In the genomic region with DNA sequence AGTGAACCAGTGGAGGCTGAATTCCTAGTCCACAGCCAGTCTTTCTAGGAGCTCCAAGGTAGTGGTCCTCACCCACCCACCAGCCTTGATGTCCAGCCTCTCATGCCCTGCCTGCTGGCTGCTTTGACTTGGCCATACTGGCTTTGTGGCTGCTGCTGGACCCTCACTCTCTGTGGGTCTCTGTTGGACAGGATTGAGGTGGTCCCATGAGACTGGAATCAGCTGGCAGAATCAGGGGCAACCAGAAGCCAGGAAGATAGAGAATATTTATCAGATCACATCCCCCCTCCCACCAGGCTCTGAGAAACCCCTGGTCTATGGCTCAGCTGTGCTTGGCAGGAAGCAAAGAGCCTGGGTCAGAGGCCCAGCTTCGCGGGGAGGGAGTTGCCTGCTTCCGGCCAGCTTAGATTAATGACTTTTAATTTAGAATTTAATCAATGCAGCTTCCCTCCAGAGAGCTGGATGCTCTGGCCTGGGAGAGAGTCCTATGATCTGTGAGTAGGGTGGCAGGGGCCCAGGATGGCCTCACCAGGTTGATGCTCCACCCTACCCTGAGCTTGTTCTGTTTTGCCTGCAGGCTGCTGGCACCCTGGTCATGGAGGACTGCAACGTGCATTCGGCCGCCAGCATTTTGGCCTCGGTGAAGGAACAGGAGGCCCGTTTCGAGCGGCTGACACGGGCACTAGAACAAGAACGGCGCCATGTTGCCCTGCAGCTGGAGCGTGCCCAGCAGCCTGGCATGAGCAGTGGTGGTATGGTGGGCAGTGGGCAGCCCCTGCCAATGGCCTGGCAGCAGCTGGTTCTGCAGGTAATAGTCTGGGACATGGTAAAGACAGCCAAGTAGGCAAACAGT, we compare ENCODE assay signal across 8 mouse cellular contexts. TPM values are rescaled to one million over a fixed set of nuclear protein-coding genes. Genes with fewer than 3 reads are reported as not detected.
DNase-seq lines count a peak whose midpoint lies in the region; ATAC-seq and TF ChIP-seq lines count a peak whose summit lies in the region.

No protein-coding gene starts in this region.

- H3K4me2 ChIP-seq in forebrain, embryonic 12.5 days, result no peak overlapping the region
- no peak overlapping the region for H3K4me2 ChIP-seq in forebrain, embryonic 16.5 days (ENCODE audit: low read length)
- H3K4me2 ChIP-seq in stomach, embryonic 16.5 days (ENCODE audit: low read depth, low read length), result no peak overlapping the region

- ATAC-seq in forebrain, embryonic 12.5 days (ENCODE audit: low FRiP score), result no peak
- ATAC-seq in forebrain, embryonic 16.5 days, result no peak
- no peak for ATAC-seq in stomach, embryonic 16.5 days (ENCODE audit: insufficient read depth, low FRiP score)

- no peaks in the 10 kb centered on the region for H3K27me3 ChIP-seq in forebrain, embryonic 12.5 days
- H3K27me3 ChIP-seq in forebrain, embryonic 16.5 days (replicated peaks; ENCODE audit: control insufficient read depth, insufficient read depth, low read length), result no peaks in the 10 kb centered on the region
- H3K27me3 ChIP-seq in liver, adult 2 months (ENCODE audit: control insufficient read depth, insufficient read depth, low read length), result no peaks in the 10 kb centered on the region
- no peaks in the 10 kb centered on the region for H3K27me3 ChIP-seq in stomach, embryonic 16.5 days (ENCODE audit: control insufficient read depth, insufficient read depth, low read length)

- DNase-seq in testis, postnatal 10 days (ENCODE audit: low spot score), result peak; percentile 40
- no peak for DNase-seq in testis, postnatal 14 days (ENCODE audit: low spot score)
- DNase-seq in liver, adult 2 months (ENCODE audit: extremely low read depth, low read depth, low spot score), result no peak
- DNase-seq in adrenal gland, postnatal 14 days, result no peak
- no peak for DNase-seq in frontal cortex, adult 2 months (ENCODE audit: extremely low spot score in 1 of 2, low spot score in 1 of 2)

- H3K79me2 ChIP-seq in liver, adult 2 months (ENCODE audit: control insufficient read depth, insufficient read depth, low read length), result no peaks in the 10 kb centered on the region

- H3K9ac ChIP-seq in forebrain, embryonic 12.5 days, result 0 out of 2 replicates have a peak overlapping the region, but pooled peaks have one; percentile 33
- no peak overlapping the region for H3K9ac ChIP-seq in forebrain, embryonic 16.5 days (replicated peaks; ENCODE audit: low read depth, low read length)
- H3K9ac ChIP-seq in liver, adult 2 months (ENCODE audit: low read depth, low read length), result no peak overlapping the region
- 0 out of 2 replicates have a peak overlapping the region, but pooled peaks have one; percentile 20 for H3K9ac ChIP-seq in stomach, embryonic 16.5 days (ENCODE audit: low read length)

- H3K27ac ChIP-seq in forebrain, embryonic 12.5 days, result peak overlapping the region; percentile 56
- no peak overlapping the region; the same call in 1 of the 2 replicates for H3K27ac ChIP-seq in forebrain, embryonic 16.5 days (ENCODE audit: low read length)
- peak overlapping the region; percentile 66 for H3K27ac ChIP-seq in liver, adult 2 months (replicated peaks; ENCODE audit: insufficient read depth, low read depth, low read length)
- peak overlapping the region; percentile 36 for H3K27ac ChIP-seq in stomach, embryonic 16.5 days (ENCODE audit: low read length)

- peaks cover 60% of the 10 kb centered on the region for H3K4me1 ChIP-seq in forebrain, embryonic 12.5 days
- H3K4me1 ChIP-seq in forebrain, embryonic 16.5 days (replicated peaks; ENCODE audit: control insufficient read depth, insufficient read depth, low read length), result peaks cover 43% of the 10 kb centered on the region
- no peaks in the 10 kb centered on the region for H3K4me1 ChIP-seq in liver, adult 2 months (ENCODE audit: control insufficient read depth, insufficient read depth, low read length)
- H3K4me1 ChIP-seq in stomach, embryonic 16.5 days (ENCODE audit: control insufficient read depth, insufficient read depth, low read length), result peaks cover 28% of the 10 kb centered on the region

- no peak overlapping the region for H3K4me3 ChIP-seq in forebrain, embryonic 12.5 days (replicated peaks)
- H3K4me3 ChIP-seq in forebrain, embryonic 16.5 days (replicated peaks; ENCODE audit: low read length), result no peak overlapping the region
- H3K4me3 ChIP-seq in liver, adult 2 months (ENCODE audit: insufficient read depth, low read depth, low read length), result peak overlapping the region; percentile 2; the same call in 1 of the 2 replicates
- no peak overlapping the region for H3K4me3 ChIP-seq in stomach, embryonic 16.5 days (replicated peaks; ENCODE audit: low read length)

- no peaks in the 10 kb centered on the region for H3K36me3 ChIP-seq in forebrain, embryonic 12.5 days (replicated peaks)
- H3K36me3 ChIP-seq in forebrain, embryonic 16.5 days (ENCODE audit: control insufficient read depth, insufficient read depth), result no peaks in the 10 kb centered on the region
- no peaks in the 10 kb centered on the region for H3K36me3 ChIP-seq in liver, adult 2 months (ENCODE audit: control insufficient read depth, insufficient read depth, low read length)
- H3K36me3 ChIP-seq in stomach, embryonic 16.5 days (ENCODE audit: control insufficient read depth, insufficient read depth, low read length), result no peaks in the 10 kb centered on the region

- TF ChIP-seq CTCF in liver, adult 2 months (IDR thresholded peaks at IDR 0.05; ENCODE audit: low read depth, low read length), result no peak

- H3K9me3 ChIP-seq in forebrain, embryonic 12.5 days, result no peaks in the 10 kb centered on the region
- H3K9me3 ChIP-seq in forebrain, embryonic 16.5 days (ENCODE audit: control insufficient read depth, low read length), result no peaks in the 10 kb centered on the region
- H3K9me3 ChIP-seq in stomach, embryonic 16.5 days (replicated peaks; ENCODE audit: control insufficient read depth, low read length), result no peaks in the 10 kb centered on the region

- 91% methylated on average over 14 of the region's 14 CpGs for WGBS in forebrain, embryonic 12.5 days
- WGBS in forebrain, embryonic 16.5 days, result 80% methylated on average over 14 of the region's 14 CpGs
- WGBS in liver, adult 2 months, result 87% methylated on average over 14 of the region's 14 CpGs
- WGBS in stomach, embryonic 16.5 days, result 74% methylated on average over 14 of the region's 14 CpGs

- no peak for TF ChIP-seq POLR2A in liver, adult 2 months (IDR thresholded peaks at IDR 0.05; ENCODE audit: extremely low read depth, insufficient read depth, low read length)

RNA-seq across cellular contexts. Expression of a gene that starts 37.4 kb away (rescaled TPM):
- polyA plus RNA-seq in forebrain, embryonic 12.5 days (2016; fragmentation: Nextera tagmentation; extraction: Ambion mirVana), result 23.3 and 23.7 TPM in 2 replicates
- polyA plus RNA-seq in forebrain, embryonic 16.5 days (2015; fragmentation: Nextera tagmentation; extraction: Ambion mirVana), result 24.0 and 27.8 TPM in 2 replicates
- 23.9 and 30.9 TPM in 2 replicates for total RNA-seq in liver, adult 2 months (2014; rRNA removed)
- polyA plus RNA-seq in liver, adult 2 months (2012; rRNA removed), result 39.1 and 46.6 TPM in 2 replicates
- 19.2 and 23.7 TPM in 2 replicates for polyA plus RNA-seq in stomach, embryonic 16.5 days (2015; fragmentation: Nextera tagmentation; extraction: Ambion mirVana)
- 66.4 and 66.5 TPM in 2 replicates for total RNA-seq in adrenal gland, postnatal 14 days (2021)
- polyA plus RNA-seq in frontal cortex, adult 2 months (2012; rRNA removed), result 22.9 and 25.9 TPM in 2 replicates

RNA-seq across cellular contexts. Expression of a gene that starts 37.8 kb away (rescaled TPM):
- polyA plus RNA-seq in forebrain, embryonic 12.5 days (2016; fragmentation: Nextera tagmentation; extraction: Ambion mirVana), result 53.5 and 54.2 TPM in 2 replicates
- 88.8 and 98.1 TPM in 2 replicates for polyA plus RNA-seq in forebrain, embryonic 16.5 days (2015; fragmentation: Nextera tagmentation; extraction: Ambion mirVana)
- total RNA-seq in liver, adult 2 months (2014; rRNA removed), result 474 and 538 TPM in 2 replicates
- 779 and 1,223 TPM in 2 replicates for polyA plus RNA-seq in liver, adult 2 months (2012; rRNA removed)
- 105 and 119 TPM in 2 replicates for polyA plus RNA-seq in stomach, embryonic 16.5 days (2015; fragmentation: Nextera tagmentation; extraction: Ambion mirVana)
- total RNA-seq in adrenal gland, postnatal 14 days (2021), result 117 and 147 TPM in 2 replicates
- polyA plus RNA-seq in frontal cortex, adult 2 months (2012; rRNA removed), result 140 and 143 TPM in 2 replicates

RNA-seq across cellular contexts. Expression of a gene that starts 40.8 kb away (rescaled TPM):
- 115 and 126 TPM in 2 replicates for polyA plus RNA-seq in forebrain, embryonic 12.5 days (2016; fragmentation: Nextera tagmentation; extraction: Ambion mirVana)
- 58.6 and 67.8 TPM in 2 replicates for polyA plus RNA-seq in forebrain, embryonic 16.5 days (2015; fragmentation: Nextera tagmentation; extraction: Ambion mirVana)
- 14.1 and 18.5 TPM in 2 replicates for total RNA-seq in liver, adult 2 months (2014; rRNA removed)
- 17.1 and 18.4 TPM in 2 replicates for polyA plus RNA-seq in liver, adult 2 months (2012; rRNA removed)
- polyA plus RNA-seq in stomach, embryonic 16.5 days (2015; fragmentation: Nextera tagmentation; extraction: Ambion mirVana), result 25.3 and 26.0 TPM in 2 replicates
- total RNA-seq in adrenal gland, postnatal 14 days (2021), result 30.0 and 30.2 TPM in 2 replicates
- 40.8 and 44.2 TPM in 2 replicates for polyA plus RNA-seq in frontal cortex, adult 2 months (2012; rRNA removed)

RNA-seq across cellular contexts. Expression of a gene that starts 40.9 kb away (rescaled TPM):
- polyA plus RNA-seq in forebrain, embryonic 12.5 days (2016; fragmentation: Nextera tagmentation; extraction: Ambion mirVana), result 40.7 and 41.5 TPM in 2 replicates
- 74.9 and 86.8 TPM in 2 replicates for polyA plus RNA-seq in forebrain, embryonic 16.5 days (2015; fragmentation: Nextera tagmentation; extraction: Ambion mirVana)
- total RNA-seq in liver, adult 2 months (2014; rRNA removed), result 42.4 and 58.0 TPM in 2 replicates
- 52.6 and 57.1 TPM in 2 replicates for polyA plus RNA-seq in liver, adult 2 months (2012; rRNA removed)
- polyA plus RNA-seq in stomach, embryonic 16.5 days (2015; fragmentation: Nextera tagmentation; extraction: Ambion mirVana), result 27.6 and 32.7 TPM in 2 replicates
- 30.2 and 30.5 TPM in 2 replicates for total RNA-seq in adrenal gland, postnatal 14 days (2021)
- 181 and 196 TPM in 2 replicates for polyA plus RNA-seq in frontal cortex, adult 2 months (2012; rRNA removed)

Comparison
In these comparisons a context has a peak if more than half of its experiments do, and no peak if none do; other contexts are left out.
1. H3K9ac ChIP-seq: peak in forebrain, embryonic 12.5 days (single experiment) and stomach, embryonic 16.5 days (single experiment); none in forebrain, embryonic 16.5 days (single experiment) and liver, adult 2 months (single experiment).